Comparison of ENCODE assay signal across 29 mouse cellular contexts in genomic region chr14:118723920-118724693, GRCm38 (mm10). TPM values are rescaled to one million over a fixed set of nuclear protein-coding genes. Genes with fewer than 3 reads are reported as not detected.
A peak's percentile ranks its signal among the peaks of the same experiment; 100 is the strongest.
DNase-seq lines count a peak whose midpoint lies in the region; ATAC-seq and TF ChIP-seq lines count a peak whose summit lies in the region.
"Had no signal": no experiment of that assay in that cellular context is flagged by ENCODE, and none has a peak within 500 bp of the region (broad histone marks: within the 10 kb centered on the region; RNA-seq: fewer than 3 reads in every experiment).

No protein-coding gene starts in this region.

- H3K27me3 ChIP-seq in heart, embryonic 10.5 days (ENCODE audit: insufficient read depth, poor library complexity, severe bottlenecking) = no peaks in the 10 kb centered on the region
- no peaks in the 10 kb centered on the region for H3K27me3 ChIP-seq in cerebellum, adult 2 months (ENCODE audit: control insufficient read depth, insufficient read depth, low read length)
- H3K27me3 ChIP-seq: heart, embryonic 12.5 days; limb, embryonic 15.5 days; stomach, embryonic 15.5 days had no signal

- H3K27ac ChIP-seq in heart, embryonic 10.5 days = no peak overlapping the region
- no peak overlapping the region for H3K27ac ChIP-seq in cerebellum, adult 2 months (ENCODE audit: insufficient read depth, low read length)
- H3K27ac ChIP-seq: embryonic facial prominence, embryonic 12.5 days; hindbrain, embryonic 13.5 days; limb, embryonic 15.5 days; liver, embryonic 15.5 days; stomach, embryonic 15.5 days had no signal

- WGBS in heart, embryonic 10.5 days = 81% methylated on average over 11 of the region's 11 CpGs
- 55% methylated on average over 11 of the region's 11 CpGs for WGBS in cerebellum, adult 2 months

- no peak for TF ChIP-seq POLR2A in cerebellum, adult 2 months (IDR thresholded peaks at IDR 0.05; ENCODE audit: borderline replicate concordance, insufficient read depth, low read length)

- DNase-seq in adrenal gland, adult 2 months = peak; percentile 70
- DNase-seq in adrenal gland, postnatal 10 days = no peak
- peak; percentile 37 for DNase-seq in heart, adult 11 months
- no peak for DNase-seq in heart, embryonic 10.5 days (ENCODE audit: low spot score)
- DNase-seq in cerebellum, adult 2 months = peak; percentile 55 to 74
- DNase-seq in thymus, postnatal 25 days = no peak
- DNase-seq in left cerebral cortex, adult 11 months (ENCODE audit: low spot score) = no peak
- DNase-seq: gastrocnemius, postnatal 25 days; heart, postnatal 14 days; kidney, adult 9 months; kidney, postnatal 36 days; lung, postnatal 10 days; midbrain, embryonic 14.5 days; right cerebral cortex, postnatal 14 days; thymus, adult 2 months had no signal

- H3K4me3 ChIP-seq in heart, embryonic 10.5 days = no peak overlapping the region
- H3K4me3 ChIP-seq in cerebellum, adult 2 months (replicated peaks; ENCODE audit: insufficient read depth, low read depth, low read length) = no peak overlapping the region
- H3K4me3 ChIP-seq: embryonic facial prominence, embryonic 12.5 days; erythroblast, embryonic 14.5 days; heart, embryonic 12.5 days; hindbrain, embryonic 13.5 days; limb, embryonic 15.5 days; liver, embryonic 15.5 days; megakaryocyte, embryonic 14.5 days; myocyte; stomach, embryonic 15.5 days had no signal

- peak; percentile 76 for ATAC-seq in granulocyte monocyte progenitor cell, adult 5-6 weeks (replicated peaks; ENCODE audit: poor library complexity, severe bottlenecking)
- ATAC-seq: activated CD4-positive, CD25-positive, alpha-beta regulatory T cell, adult 4 months; CD4-positive, CD25-positive, alpha-beta regulatory T cell, adult 4 months; forebrain, embryonic 14.5 days had no signal

- H3K4me1 ChIP-seq in heart, embryonic 10.5 days = 0 out of 2 replicates have a peak, but pooled peaks cover 3% of the 10 kb centered on the region
- peaks cover 6% of the 10 kb centered on the region for H3K4me1 ChIP-seq in cerebellum, adult 2 months (ENCODE audit: control insufficient read depth, insufficient read depth, low read length)
- H3K4me1 ChIP-seq: embryonic facial prominence, embryonic 12.5 days; hindbrain, embryonic 13.5 days; limb, embryonic 15.5 days; liver, embryonic 15.5 days; stomach, embryonic 15.5 days had no signal

- H3K9me3 ChIP-seq in heart, embryonic 10.5 days = no peaks in the 10 kb centered on the region
- H3K9me3 ChIP-seq: embryonic facial prominence, embryonic 12.5 days; G1E; heart, embryonic 12.5 days; hindbrain, embryonic 13.5 days; limb, embryonic 15.5 days; liver, embryonic 15.5 days; megakaryocyte, embryonic 14.5 days; stomach, embryonic 15.5 days had no signal

- TF ChIP-seq CTCF in cerebellum, adult 2 months (IDR thresholded peaks at IDR 0.05; ENCODE audit: borderline replicate concordance, insufficient read depth, low read depth, low read length) = no peak

- H3K36me3 ChIP-seq in heart, embryonic 10.5 days = no peaks in the 10 kb centered on the region
- H3K36me3 ChIP-seq: embryonic facial prominence, embryonic 12.5 days; G1E; heart, embryonic 12.5 days; hindbrain, embryonic 13.5 days; limb, embryonic 15.5 days; liver, embryonic 15.5 days; stomach, embryonic 15.5 days had no signal

RNA-seq across cellular contexts. Expression of gene Abcc4, which starts 18.1 kb away (rescaled TPM):
- 10 to 100 TPM; 17.9 to 20.2 TPM for total RNA-seq in adrenal gland, adult 2 months (2021)
- polyA plus RNA-seq in adrenal gland, adult 2 months (2012; rRNA removed) = 4.2 and 9.6 TPM in 2 replicates
- total RNA-seq in adrenal gland, postnatal 10 days (2021) = 1 to 10 TPM; 8.5 to 9.9 TPM
- 1.9 TPM in 2 replicates for polyA plus RNA-seq in heart, embryonic 10.5 days (2016; fragmentation: Nextera tagmentation; extraction: Ambion mirVana)
- 4.5 and 5.4 TPM in 2 replicates for polyA plus RNA-seq in cerebellum, adult 2 months (2012; rRNA removed)
- total RNA-seq in granulocyte monocyte progenitor cell, adult 5-6 weeks (2014; fragmentation: Nextera tagmentation) = 42.4 and 42.7 TPM in 2 replicates
- 34.0 and 38.8 TPM in 2 replicates for total RNA-seq in granulocyte monocyte progenitor cell, adult 5-6 weeks (2017)

Comparison
In these comparisons a context has a peak if more than half of its experiments do, and no peak if none do; other contexts are left out.
1. DNase-seq: peak in adrenal gland, adult 2 months (single experiment), heart, adult 11 months (single experiment) and cerebellum, adult 2 months (2 of 2); none in adrenal gland, postnatal 10 days (single experiment), heart, embryonic 10.5 days (single experiment), thymus, postnatal 25 days (single experiment) and left cerebral cortex, adult 11 months (single experiment).